Mouse (Mus musculus) bone marrow, adult 2 months (tissue): ENCODE results near the gene Defb28.

Experiments used
- CTCF ChIP-seq: fragments of 200-500 bp; IDR thresholded peaks from 2 replicates; pipeline ENCODE4 v1.5.1; 2011; ENCODE audit warnings: low read length, control low read depth; ENCODE audit not compliant: control insufficient read depth, insufficient read depth
- POLR2A ChIP-seq: fragments of 200-500 bp; IDR thresholded peaks from 2 replicates; pipeline ENCODE4 v1.6.1; 2011; ENCODE audit warnings: low read depth, mild to moderate bottlenecking, control low read depth, low read length, borderline replicate concordance; ENCODE audit not compliant: control insufficient read depth

GRCm38 (mm10) chr2:152503950-152504349 is 14.1 kb upstream of the Defb28 start:
- TF ChIP-seq CTCF = no peak
- TF ChIP-seq POLR2A = no peak
